Mouse (Mus musculus) neural tube, embryonic 12.5 days (tissue): Measurements from ENCODE around the gene Arv1. TPM values are rescaled to one million over a fixed set of nuclear protein-coding genes. Genes with fewer than 3 reads are reported as not detected.

Experiments used
- ATAC-seq: fragments of 200-750 bp; cut with Nextera tagmentation; 2 replicates; pipeline ENCODE4 v1.8.0; 2017; ENCODE audit warnings: low read depth, mild to moderate bottlenecking, moderate TSS enrichment, moderate library complexity; ENCODE audit not compliant: low FRiP score
- H3K27ac ChIP-seq: fragments of 300-500 bp; sonication (generic); 2 replicates; pipeline ENCODE4 v1.5.1; 2016
- H3K27me3 ChIP-seq: fragments of 300-500 bp; sonication (generic); replicated peaks from 2 replicates; pipeline ENCODE4 v1.6.1; 2016; ENCODE audit warnings: mild to moderate bottlenecking
- H3K36me3 ChIP-seq: fragments of 300-500 bp; sonication (generic); 2 replicates; pipeline ENCODE4 v1.6.1; 2016; ENCODE audit warnings: mild to moderate bottlenecking
- H3K4me1 ChIP-seq: fragments of 300-500 bp; sonication (generic); 2 replicates; pipeline ENCODE4 v1.6.1; 2016
- H3K4me2 ChIP-seq: fragments of 300-500 bp; sonication (generic); replicated peaks from 2 replicates; pipeline ENCODE4 v1.6.1; 2016; ENCODE audit warnings: mild to moderate bottlenecking
- H3K4me3 ChIP-seq: fragments of 300-500 bp; sonication (generic); 2 replicates; pipeline ENCODE4 v1.5.1; 2016
- H3K9ac ChIP-seq: fragments of 300-500 bp; sonication (generic); 2 replicates; pipeline ENCODE4 v1.6.1; 2016; ENCODE audit warnings: mild to moderate bottlenecking
- H3K9me3 ChIP-seq: fragments of 300-500 bp; sonication (generic); 2 replicates; pipeline ENCODE4 v1.6.1; 2016; ENCODE audit warnings: mild to moderate bottlenecking
- WGBS: fragments of 180-500 bp; shearing (Covaris S2); methylation state at CpG from one replicate; pipeline ENCODE4 v1.1.7; 2016; 5-methylcytosine and 5-hydroxymethylcytosine counted together
- polyA plus RNA-seq: library from polyadenylated mRNA; unstranded; fragments of >200 nt; fragmentation: Nextera tagmentation; extraction: Ambion mirVana; gene quantifications from 2 replicates; pipeline ENCODE4 v1.2.1, GENCODE M21; 2016

The Arv1 gene
- 33.0 and 35.9 TPM in 2 replicates for polyA plus RNA-seq

GRCm38 (mm10) chr8:124721862-124722515 lies at the start of gene Arv1, which contains the start of gene Ttc13:
Gene Arv1, plus strand, starts transcription at chr8:124722139.
Gene Ttc13, minus strand, starts transcription at chr8:124721983.
- Histone ChIP-seq H3K27me3 (no peaks in the 10 kb centered on the region), H3K4me1 (peaks cover 23% of the 10 kb centered on the region), H3K9me3 (no peaks in the 10 kb centered on the region), H3K4me3 (peak within 1 kb of the TSS; percentile 85), H3K27ac (no peak within 1 kb of the TSS; the same call in 1 of the 2 replicates), H3K9ac (peak within 1 kb of the TSS; percentile 92), H3K4me2 (peak within 1 kb of the TSS; percentile 93), H3K36me3 (peaks cover 11% of the 10 kb centered on the region)
- WGBS = under 1% methylated on average over 59 of the region's 59 CpGs
- ATAC-seq = peak; percentile 99

GRCm38 (mm10) chr8:124672345-124672744 lies 49.6 kb upstream of the Arv1 start:
- Histone ChIP-seq H3K36me3 (peaks cover 49% of the 10 kb centered on the region), H3K27ac (no peak overlapping the region)
- WGBS = 92% methylated on average over 2 of the region's 2 CpGs

DNA sequence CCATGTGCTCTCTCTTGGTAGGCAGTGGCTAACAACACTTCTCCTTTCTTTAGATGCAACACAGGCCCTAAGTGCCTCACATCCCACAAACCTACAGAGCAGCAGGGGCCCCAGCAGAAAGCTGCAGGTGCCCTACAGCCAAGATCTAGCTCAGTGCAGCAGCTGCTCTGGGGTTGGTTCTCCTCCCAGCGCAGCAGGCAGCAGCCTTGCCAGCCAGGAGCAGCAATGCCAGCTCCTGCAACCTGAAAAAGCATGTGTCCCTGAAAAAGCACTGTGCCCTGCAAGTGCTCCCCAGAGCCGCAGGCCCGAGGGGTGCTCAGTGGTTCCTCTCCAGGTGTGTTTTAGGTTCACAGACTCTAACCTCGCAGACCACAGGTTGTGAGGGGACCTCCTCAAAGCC lies 45.3 kb upstream of the Arv1 start:
- WGBS = 92% methylated on average over 4 of the region's 4 CpGs
- Histone ChIP-seq H3K27me3 (no peaks in the 10 kb centered on the region), H3K9ac (no peak overlapping the region), H3K4me1 (no peaks in the 10 kb centered on the region), H3K27ac (no peak overlapping the region), H3K4me3 (no peak overlapping the region), H3K4me2 (no peak overlapping the region), H3K36me3 (peaks cover 73% of the 10 kb centered on the region), H3K9me3 (no peaks in the 10 kb centered on the region)
- ATAC-seq = no peak

More at GRCm38 (mm10) chr8:124672345-124672744, 49.6 kb upstream of the Arv1 start:
- no peaks in the 10 kb centered on the region for H3K9me3 ChIP-seq
- no peak overlapping the region for H3K4me3 ChIP-seq
- no peak for ATAC-seq
- H3K27me3 ChIP-seq = no peaks in the 10 kb centered on the region
- H3K4me2 ChIP-seq = no peak overlapping the region
- H3K9ac ChIP-seq = no peak overlapping the region
- H3K4me1 ChIP-seq = no peaks in the 10 kb centered on the region

GRCm38 (mm10) chr8:124677078-124677477 lies 44.9 kb upstream of the Arv1 start:
- no peak overlapping the region for H3K4me2 ChIP-seq
- ATAC-seq = 0 out of 2 replicates have a peak, but pooled peaks have one; percentile 29
- H3K9ac ChIP-seq = no peak overlapping the region
- H3K9me3 ChIP-seq = no peaks in the 10 kb centered on the region
- H3K4me3 ChIP-seq = no peak overlapping the region
- WGBS = 91% methylated on average over 7 of the region's 7 CpGs
- H3K27ac ChIP-seq = no peak overlapping the region
- no peaks in the 10 kb centered on the region for H3K4me1 ChIP-seq
- H3K36me3 ChIP-seq = peaks cover 75% of the 10 kb centered on the region
- no peaks in the 10 kb centered on the region for H3K27me3 ChIP-seq

DNA sequence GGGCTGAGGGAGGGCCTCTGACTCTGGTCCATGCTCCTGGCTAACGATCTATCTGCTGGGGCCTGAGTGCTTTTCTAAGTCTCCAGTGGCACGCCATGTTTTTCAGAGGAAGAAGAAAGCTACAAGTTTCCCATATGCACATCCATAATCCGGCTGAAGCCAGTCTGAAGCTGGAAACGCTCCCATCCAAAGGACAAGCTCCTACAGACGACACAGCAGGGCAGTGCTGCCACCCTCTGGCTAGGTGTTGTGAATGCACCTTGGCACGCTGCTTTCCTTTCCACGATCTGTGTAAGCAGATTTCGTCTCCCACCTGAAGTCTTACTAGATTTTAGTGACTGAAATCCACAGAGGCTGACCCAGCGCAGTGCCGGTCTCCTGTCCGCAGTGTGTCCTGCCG lies 44.5 kb upstream of the Arv1 start:
- H3K4me2 ChIP-seq = no peak overlapping the region
- no peaks in the 10 kb centered on the region for H3K9me3 ChIP-seq
- ATAC-seq = peak; percentile 74; the same call in 1 of the 2 replicates
- H3K36me3 ChIP-seq = peaks cover 71% of the 10 kb centered on the region
- H3K27ac ChIP-seq = no peak overlapping the region
- 61% methylated on average over 12 of the region's 12 CpGs for WGBS
- no peak overlapping the region for H3K9ac ChIP-seq
- no peaks in the 10 kb centered on the region for H3K27me3 ChIP-seq
- no peak overlapping the region for H3K4me3 ChIP-seq
- no peaks in the 10 kb centered on the region for H3K4me1 ChIP-seq

DNA sequence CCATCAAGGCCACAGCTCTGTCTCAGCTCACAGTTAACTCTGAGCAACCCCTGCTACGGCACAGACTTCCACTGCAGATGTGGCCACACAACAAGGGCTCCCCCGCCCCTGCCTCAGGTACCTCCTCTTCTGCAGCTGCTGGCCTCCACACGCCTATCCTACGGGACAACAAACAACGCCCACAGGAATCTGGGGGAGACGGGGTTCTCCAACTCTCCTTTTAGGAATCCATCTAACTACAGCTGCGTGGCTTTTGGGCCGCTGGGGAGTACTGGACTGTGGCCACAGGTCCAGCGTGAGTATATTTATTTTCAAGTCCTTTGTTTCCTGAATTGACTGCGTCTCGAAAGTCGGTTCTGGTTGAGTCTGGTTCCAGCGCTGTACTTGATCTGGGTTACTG lies 43.7 kb upstream of the Arv1 start:
- ATAC-seq = no peak
- Histone ChIP-seq H3K4me1 (no peaks in the 10 kb centered on the region), H3K36me3 (peaks cover 69% of the 10 kb centered on the region), H3K4me2 (no peak overlapping the region), H3K9ac (no peak overlapping the region), H3K27ac (no peak overlapping the region), H3K27me3 (no peaks in the 10 kb centered on the region), H3K9me3 (no peaks in the 10 kb centered on the region), H3K4me3 (no peak overlapping the region)
- 94% methylated on average over 13 of the region's 13 CpGs for WGBS

DNA sequence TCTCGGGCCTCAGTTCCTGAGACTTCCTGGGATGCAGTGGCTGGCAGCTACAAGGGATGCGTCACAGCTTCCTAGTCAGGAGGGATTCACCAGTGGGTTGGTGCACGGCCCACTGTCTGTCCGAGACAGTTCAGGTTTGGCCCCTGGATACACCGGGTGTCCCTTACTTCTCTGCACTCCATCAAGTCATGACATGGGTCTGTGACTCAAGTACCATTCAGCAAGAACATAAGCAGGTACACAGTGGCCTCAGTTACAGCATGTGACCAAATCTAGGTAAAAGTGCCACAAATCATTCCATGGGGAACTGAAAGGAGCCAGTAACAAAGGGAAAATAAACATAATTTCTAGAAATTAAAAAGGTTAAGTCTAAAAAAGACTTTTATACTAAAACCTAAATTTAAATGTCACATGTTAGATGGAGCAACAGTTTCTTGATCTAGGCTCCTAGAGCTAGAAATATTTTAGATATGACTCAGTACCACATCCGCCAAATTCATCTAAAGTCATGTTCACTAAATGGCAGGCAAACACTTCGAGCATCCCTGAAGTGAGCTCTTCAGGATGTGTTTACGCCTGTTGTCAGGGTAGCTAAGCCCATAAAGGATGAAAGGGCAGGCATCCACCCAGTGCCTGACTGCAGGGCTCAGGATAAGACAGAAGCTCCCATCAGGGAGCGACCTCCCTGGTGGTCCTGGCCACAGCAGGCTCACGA lies 40.7 kb upstream of the Arv1 start:
- Histone ChIP-seq H3K4me2 (no peak overlapping the region), H3K27ac (no peak overlapping the region), H3K9ac (no peak overlapping the region), H3K4me3 (no peak overlapping the region), H3K4me1 (no peaks in the 10 kb centered on the region), H3K36me3 (peaks cover 73% of the 10 kb centered on the region), H3K27me3 (no peaks in the 10 kb centered on the region), H3K9me3 (no peaks in the 10 kb centered on the region)
- WGBS = 87% methylated on average over 10 of the region's 10 CpGs
- ATAC-seq = no peak

DNA sequence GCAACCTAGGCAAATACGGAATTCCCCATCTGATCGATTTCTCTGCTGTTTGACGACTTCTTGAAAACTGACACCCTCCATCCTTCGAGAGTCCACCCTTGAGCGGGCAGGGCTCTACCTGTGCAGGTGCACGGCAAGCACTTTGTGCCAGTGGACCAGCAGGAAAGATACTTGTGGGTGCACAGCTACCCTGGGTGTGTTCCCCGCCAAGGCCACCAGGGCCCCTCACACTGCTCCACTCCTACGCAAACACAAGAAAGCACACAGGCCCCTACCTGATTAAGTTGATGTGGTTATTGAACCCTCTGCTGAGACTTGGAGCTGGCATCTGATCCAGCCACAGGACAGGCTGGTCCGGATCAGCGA lies 40.2 kb upstream of the Arv1 start:
- ATAC-seq = no peak
- Histone ChIP-seq H3K9ac (no peak overlapping the region), H3K4me3 (no peak overlapping the region), H3K9me3 (no peaks in the 10 kb centered on the region), H3K4me1 (no peaks in the 10 kb centered on the region), H3K4me2 (no peak overlapping the region), H3K27me3 (no peaks in the 10 kb centered on the region), H3K36me3 (peaks cover 76% of the 10 kb centered on the region), H3K27ac (no peak overlapping the region)
- 88% methylated on average over 10 of the region's 10 CpGs for WGBS

DNA sequence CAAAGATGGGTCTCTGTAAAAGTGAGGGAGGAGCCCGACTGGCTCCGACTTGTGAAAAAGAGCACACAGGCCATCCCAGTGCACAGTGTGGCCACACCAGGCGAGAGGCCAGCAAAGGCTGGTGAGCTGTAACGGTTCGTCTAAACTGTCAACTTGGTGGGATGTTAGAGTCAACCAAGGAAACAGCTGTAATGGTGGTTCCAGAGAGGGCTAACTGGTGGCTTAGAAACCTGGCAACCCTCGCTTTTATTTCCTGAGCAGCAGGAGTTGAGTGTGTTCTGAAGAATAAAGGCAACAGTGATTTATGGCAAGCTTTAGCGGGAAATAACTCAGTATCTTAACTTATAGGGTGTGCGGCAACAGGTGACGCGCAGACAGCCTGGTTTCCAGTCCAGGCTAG lies 39.7 kb upstream of the Arv1 start:
- Histone ChIP-seq H3K9me3 (no peaks in the 10 kb centered on the region), H3K4me1 (no peaks in the 10 kb centered on the region), H3K9ac (no peak overlapping the region), H3K4me2 (no peak overlapping the region), H3K4me3 (no peak overlapping the region), H3K36me3 (peaks cover 77% of the 10 kb centered on the region), H3K27ac (no peak overlapping the region), H3K27me3 (no peaks in the 10 kb centered on the region)
- 84% methylated on average over 10 of the region's 10 CpGs for WGBS
- no peak for ATAC-seq

DNA sequence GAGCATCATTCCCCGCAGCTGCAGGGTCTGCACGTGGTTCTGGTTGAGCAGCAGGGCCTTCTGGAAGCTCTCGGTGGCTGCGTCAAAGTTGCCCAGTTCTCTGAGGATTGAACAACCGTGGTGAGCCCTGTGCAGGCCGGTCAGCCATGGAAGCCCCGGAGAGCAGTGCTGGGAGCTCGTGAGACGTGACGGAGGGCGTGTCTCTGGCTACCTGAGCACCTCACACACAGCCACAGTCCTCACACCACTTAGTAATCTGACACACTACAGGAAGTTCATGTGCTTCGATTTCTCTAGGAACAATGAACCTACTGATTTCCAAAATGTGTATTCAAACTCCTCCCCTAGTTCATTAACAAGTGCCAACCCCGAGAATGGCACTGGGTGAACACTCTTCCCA lies 33.0 kb upstream of the Arv1 start:
- 90% methylated on average over 13 of the region's 13 CpGs for WGBS
- no peaks in the 10 kb centered on the region for H3K4me1 ChIP-seq
- H3K9me3 ChIP-seq = no peaks in the 10 kb centered on the region
- no peak overlapping the region for H3K4me3 ChIP-seq
- H3K36me3 ChIP-seq = peaks cover 63% of the 10 kb centered on the region
- H3K27ac ChIP-seq = no peak overlapping the region
- H3K27me3 ChIP-seq = no peaks in the 10 kb centered on the region
- no peak for ATAC-seq
- no peak overlapping the region for H3K4me2 ChIP-seq
- H3K9ac ChIP-seq = no peak overlapping the region

DNA sequence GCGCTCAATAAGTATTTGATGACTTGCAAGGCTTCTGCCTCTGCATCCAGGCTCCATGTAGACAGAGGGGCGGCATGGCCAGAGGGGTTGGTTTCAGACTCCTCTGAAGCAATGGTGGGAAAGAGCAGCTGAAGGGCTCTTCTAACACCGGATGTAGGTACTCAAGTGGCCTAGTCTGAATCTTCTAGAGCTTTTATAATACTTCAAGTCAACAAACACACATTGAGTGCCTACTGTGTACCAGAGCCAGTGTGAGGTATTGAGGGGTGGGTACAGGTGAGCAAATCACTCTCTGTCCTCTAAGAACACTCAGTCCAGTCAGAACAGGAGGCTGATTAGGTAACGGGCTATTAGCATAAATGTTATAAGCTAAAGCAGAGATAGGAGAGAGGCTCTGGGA lies 30.2 kb upstream of the Arv1 start:
- no peak overlapping the region for H3K9ac ChIP-seq
- WGBS = 91% methylated on average over 4 of the region's 4 CpGs
- H3K9me3 ChIP-seq = no peaks in the 10 kb centered on the region
- no peak overlapping the region for H3K27ac ChIP-seq
- no peak for ATAC-seq
- no peaks in the 10 kb centered on the region for H3K27me3 ChIP-seq
- no peak overlapping the region for H3K4me2 ChIP-seq
- H3K4me3 ChIP-seq = no peak overlapping the region
- peaks cover 56% of the 10 kb centered on the region for H3K36me3 ChIP-seq
- no peaks in the 10 kb centered on the region for H3K4me1 ChIP-seq

GRCm38 (mm10) chr8:124695424-124696100 lies 26.4 kb upstream of the Arv1 start:
- 92% methylated on average over 22 of the region's 22 CpGs for WGBS
- ATAC-seq = no peak
- Histone ChIP-seq H3K4me3 (no peak overlapping the region), H3K27me3 (no peaks in the 10 kb centered on the region), H3K4me1 (no peaks in the 10 kb centered on the region), H3K9me3 (no peaks in the 10 kb centered on the region), H3K9ac (no peak overlapping the region), H3K36me3 (peaks cover 68% of the 10 kb centered on the region), H3K27ac (no peak overlapping the region), H3K4me2 (no peak overlapping the region)
